Mouse (Mus musculus) lung, adult 18-20 months (tissue): ENCODE measurements at regions not wholly inside any gene's neighbourhood (a gene's known extent, or its start where the extent isn't known, plus 50 kb on each side); places are given as distances from the start of the nearest gene placed in this dataset.

Experiments used
- DNase-seq, 2 experiments: peaks; one replicate each; pipeline ENCODE4 v3.0.0; 2022; ENCODE audit warnings: mixed read lengths in 2 of 2

DNA sequence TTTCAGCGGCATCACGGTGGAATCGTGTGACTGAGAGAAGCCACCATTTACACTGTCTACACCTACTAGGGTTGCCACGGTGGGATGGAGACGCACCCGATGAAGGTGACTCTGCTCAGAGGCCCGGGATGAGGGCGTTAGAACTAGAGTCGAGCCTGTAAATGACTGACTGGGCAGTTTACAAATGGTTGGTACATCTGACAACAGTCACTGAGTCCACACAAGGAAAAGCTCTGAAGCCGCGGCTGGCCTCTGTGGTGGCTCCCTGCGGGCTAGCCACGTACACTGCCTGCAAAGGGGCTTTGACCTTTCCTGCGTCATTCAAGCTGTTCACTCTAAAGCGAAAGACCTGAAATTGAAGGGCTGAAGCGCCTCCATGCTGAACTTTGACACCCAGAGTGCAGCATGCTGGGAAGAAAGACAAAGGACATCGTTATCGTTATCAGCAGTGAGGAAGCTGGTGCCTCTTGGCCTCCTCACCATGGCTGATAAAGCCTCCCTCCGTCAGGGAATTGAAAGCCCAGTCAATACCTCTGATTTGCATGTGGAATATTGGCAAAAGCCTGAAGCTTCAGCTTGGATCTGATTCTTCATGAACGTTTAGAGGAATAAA, 462.1 kb upstream of the Arglu1 start:
- DNase-seq, result no peak

DNA sequence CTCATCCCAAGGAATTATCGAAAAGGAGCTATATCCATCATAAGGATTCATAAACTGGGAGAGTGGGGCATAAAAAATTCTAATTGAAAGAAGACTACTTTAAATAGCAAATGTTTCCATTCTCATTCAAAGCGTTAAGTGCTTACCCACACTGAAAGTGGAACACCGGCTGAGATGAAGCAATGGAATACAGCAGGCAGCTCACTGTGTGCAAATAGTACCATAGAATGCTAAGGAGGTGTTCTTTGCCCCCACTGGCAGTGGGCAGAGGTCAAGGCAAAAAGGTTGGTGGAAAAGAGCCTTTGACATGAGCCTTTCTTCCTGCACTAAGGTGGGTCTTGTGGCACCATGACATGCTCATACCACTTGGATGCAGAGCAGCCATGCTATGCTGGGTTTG, 454.0 kb upstream of the Arglu1 start:
- no peak for DNase-seq

DNA sequence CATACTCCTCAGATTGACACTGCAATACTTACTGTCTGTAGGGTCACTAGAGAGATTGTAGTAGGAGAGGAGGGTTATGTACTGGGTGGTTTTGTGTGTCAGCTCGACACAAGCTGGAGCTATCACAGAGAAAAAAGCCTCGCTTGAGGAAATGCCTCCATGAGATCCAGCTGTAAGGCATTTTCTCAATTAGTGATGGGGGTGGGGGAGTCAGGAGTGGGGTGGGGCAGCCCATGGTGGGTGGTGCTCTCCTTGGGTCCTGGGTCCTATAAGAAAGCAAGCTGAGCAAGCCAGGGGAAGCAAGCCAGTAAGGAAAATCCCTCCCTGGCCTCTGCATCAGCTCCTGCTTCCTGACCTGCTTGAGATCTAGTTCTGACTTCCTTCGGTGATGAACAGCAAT, 449.5 kb upstream of the Arglu1 start:
- DNase-seq, result no peak

DNA sequence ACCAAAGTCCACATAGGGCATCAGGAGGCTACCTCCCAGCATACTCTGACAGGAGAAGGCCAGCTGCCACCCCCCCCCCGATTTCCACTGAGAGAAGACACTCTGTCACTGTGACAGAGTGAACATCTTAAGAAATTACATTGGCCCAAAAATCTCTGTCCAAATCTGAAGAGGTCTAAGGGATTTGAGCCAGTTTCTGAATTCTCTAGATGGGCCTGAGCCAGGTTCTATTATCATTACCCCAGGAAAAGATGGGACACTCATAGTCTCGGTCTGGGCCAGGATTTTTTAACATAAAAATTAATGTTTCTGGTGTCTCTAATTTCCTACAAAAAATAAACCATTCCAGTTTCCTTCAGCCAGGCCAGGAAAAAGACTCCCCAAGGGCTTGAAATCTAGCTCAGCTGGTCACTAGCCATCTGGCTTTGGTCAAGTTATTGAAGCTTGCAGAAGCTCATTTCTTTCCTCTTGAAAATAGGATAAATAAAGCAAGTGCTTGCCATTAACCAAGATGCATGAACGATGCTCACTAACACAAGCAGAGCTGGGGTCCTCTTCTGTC, 448.8 kb upstream of the Arglu1 start:
- no peak for DNase-seq

DNA sequence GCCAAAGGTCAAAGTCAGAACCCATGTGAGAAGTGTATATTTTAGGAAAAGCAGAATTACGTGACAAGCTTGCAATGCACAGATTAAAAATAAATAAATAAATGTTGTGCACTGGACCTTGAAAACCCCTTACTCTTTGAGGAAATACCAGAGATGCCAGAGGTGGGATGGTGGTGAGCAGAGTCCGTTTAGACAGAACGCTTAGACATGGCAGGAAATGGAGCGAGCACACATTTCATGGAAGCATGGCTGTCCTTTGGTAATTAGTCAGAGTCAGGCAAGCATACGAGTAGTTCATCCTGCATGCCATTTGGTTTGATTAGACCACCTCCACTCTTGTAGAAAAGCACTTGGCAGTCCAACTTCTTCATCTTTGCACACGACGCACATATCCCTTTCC, 443.4 kb upstream of the Arglu1 start:
- DNase-seq, result no peak

DNA sequence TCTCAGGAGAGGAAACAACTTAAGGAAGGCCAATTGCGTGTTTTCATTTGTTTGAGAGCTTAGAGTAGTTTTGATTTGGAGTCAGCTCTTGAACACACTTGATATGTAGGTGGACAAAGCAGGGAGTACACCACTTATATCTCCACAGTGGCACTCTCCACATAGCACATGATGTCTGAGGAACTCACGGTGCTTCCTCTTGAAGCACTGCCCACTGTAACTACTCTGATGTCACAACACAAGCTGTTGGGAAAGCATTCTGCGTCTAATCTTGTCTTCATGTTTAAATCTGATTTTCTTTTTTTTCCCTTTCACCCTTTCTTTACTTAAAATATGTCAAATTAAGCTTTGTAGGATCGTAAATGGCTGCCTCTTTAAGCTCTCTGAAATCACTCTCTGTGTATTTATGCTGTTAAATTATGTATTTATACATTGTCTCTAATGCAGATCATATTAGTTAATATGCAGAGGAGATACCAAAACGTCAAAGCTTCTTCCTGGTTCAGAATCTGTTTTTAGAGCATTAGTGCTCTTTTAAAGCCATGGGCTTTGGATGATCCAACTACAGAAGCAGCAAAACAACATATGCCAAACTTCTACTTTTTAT, 442.4 kb upstream of the Arglu1 start:
- no peak for DNase-seq

DNA sequence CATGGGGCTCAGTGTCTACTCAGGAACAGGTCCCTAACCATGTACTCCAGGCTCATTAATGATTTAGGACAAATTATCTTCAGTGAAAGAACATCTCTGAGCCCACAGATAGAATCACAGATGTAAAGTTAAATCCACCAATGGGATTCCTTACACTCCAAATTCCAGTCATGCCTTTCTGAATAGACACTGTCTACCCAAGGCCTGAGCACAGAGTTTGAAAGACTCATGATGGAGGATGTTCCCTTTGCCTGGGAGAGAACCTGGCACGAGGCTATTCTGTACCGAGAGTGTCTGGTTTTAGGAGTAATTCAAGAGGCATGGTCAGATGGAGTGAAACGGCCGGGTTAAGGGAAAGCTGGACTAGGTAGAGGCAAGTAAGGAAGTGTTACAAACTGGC, 440.9 kb upstream of the Arglu1 start:
- DNase-seq, result no peak

DNA sequence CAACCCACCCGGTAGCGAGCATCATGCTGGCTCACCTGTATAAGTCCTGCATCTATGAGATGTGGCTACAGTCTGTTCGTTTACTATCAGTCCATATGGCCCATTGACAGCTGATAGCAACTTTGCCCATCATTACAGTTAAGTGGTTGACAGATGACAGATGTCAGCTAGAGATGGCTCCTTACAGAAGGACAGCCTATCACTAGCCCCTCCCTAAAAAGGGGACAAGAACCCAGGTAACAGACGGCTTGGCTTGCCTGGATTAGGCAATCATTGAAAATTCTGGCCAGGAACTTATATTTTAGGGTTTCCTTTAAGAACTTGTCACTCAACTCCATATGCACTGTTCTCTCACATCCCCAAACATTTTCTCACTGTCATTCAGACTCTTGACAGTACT, 434.2 kb upstream of the Arglu1 start:
- DNase-seq, result no peak

DNA sequence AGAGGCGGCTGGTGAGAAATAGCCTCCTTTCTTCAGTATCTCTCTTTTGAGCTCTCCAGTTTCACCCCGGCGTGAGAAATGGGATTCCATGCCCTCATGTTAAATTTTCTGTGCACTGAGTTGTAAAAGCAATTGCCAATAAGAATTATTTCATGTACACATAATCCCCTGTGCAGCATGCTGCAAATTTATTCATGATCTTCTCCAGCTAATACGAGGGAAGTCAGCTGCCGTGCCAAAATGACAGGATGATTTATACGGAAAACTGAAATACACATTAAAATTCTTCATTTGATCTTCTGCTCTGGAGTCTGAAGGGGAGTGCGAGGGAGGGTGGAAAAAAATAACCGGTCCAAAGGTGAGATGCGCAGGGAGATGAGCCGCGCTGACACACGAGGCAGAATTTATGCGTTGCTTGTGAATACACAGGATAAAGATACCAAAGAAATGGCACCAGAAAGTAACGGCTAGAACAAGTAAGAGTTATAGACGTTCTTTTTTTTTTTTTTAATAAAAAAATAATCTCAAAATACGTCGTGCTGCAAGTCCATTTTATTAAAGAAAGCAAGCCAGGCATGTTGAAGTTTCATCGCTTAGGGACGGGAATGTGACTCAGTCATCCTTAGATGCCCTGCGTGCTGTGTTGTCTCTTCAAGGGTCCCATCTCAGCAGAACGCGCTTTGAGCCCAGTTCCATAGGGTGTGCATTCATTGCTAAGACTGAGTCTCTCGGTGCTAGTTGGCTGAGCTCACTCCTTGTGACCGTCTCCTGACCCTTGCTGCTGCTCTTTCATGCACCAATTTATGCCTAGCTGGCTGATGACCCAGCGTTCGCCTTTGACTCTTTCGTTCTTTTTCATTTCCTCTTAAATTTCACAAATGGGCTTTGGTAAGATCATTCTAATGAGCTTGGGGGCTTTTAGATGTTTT, 427.8 kb upstream of the Arglu1 start:
- no peak for DNase-seq

DNA sequence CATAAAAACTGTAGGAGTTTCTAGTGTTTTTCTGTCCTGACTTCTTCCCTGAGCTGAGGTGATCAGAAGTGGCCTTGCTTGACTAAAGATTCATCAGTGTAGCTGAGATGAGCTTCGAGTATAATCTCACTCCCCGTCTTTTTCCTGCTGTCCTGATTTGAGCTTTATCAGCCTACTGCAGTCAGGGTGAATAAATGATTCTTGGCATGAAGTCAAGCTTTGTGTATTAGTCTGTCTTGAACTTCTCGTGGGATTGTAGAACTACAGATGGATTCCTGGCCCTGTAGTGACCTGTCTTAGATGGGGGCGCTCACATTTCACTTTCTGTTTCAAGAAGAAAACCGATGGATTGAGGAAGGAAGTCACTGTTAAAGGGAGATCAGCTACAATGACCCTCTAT, 405.7 kb upstream of the Arglu1 start:
- DNase-seq, result peak in 1 of 2 experiments; percentile 30

DNA sequence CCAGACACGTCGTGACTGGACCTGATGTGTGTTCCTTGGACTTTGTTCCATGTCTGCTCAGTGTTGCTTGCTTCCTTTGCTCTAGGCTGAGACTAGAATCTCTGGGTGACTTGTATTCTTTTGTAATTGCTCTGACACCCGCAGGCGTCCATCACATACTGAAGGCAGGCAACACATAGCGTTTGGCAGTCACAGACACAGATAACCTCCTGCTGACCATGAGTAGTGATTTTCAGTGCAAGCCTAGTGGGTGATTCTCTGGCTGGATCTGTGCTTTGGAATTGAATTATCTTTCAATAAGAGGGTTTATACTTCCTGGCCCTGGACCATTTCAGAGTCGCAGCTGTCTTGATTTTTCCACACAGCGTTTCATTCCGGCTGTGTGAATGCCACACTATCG, 403.7 kb upstream of the Arglu1 start:
- no peak for DNase-seq

DNA sequence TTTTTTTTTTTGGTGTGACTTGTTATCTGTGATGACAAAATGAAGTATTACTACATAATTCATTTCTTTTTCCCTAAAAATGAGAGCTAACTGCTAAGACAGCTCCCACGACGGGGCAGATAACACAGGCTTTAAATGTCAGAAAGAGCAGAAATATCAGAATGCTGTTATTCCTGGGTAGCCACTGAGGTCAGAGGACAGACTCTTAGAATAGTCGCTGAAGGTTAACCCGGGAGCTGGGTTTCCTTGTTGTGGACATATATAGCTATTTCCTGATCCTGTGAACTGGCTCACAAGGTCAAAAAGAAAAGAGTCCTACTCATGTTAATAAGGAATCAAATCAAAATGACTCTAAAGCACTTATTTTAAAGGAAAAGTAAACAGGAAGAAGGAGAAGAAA, 403.0 kb upstream of the Arglu1 start:
- no peak for DNase-seq

DNA sequence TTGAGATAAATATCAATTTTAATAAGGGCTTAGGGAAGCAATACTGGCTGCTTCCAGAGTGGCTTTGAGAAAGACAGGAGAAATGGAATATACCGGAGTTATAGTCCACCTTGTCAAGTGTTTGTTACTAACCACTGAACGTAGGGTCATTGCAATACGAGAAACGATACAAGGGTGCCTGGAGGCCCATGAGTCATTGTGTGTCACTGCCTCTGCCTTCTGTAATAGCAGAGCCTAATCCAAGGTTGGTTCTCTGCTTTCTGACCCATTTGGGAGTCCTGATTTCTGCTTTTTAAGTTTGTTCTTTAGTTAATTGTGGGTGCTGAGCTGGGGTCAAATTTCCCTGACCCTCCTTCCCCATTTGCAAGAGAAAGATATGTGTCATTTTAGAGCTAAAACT, 382.4 kb upstream of the Arglu1 start:
- no peak for DNase-seq

DNA sequence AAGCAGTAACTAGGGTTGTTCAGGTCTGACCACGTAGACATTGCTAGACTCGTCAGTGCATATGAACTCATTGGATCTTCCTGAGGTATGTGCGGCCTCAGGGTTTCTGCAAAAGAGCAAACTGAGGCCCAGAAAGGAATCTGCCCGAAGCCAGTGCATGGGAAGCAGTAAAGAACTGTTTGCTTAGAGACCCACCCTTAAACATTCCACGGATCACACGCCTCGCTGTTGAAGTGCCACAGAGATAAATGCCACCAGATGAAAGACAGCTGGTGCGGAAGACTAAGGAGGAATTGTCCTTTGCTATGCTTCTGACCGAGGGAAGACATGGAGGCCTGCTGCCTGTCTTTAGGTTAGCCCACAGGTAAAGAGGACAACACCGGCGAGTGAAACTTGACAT, 382.0 kb upstream of the Arglu1 start:
- no peak for DNase-seq

DNA sequence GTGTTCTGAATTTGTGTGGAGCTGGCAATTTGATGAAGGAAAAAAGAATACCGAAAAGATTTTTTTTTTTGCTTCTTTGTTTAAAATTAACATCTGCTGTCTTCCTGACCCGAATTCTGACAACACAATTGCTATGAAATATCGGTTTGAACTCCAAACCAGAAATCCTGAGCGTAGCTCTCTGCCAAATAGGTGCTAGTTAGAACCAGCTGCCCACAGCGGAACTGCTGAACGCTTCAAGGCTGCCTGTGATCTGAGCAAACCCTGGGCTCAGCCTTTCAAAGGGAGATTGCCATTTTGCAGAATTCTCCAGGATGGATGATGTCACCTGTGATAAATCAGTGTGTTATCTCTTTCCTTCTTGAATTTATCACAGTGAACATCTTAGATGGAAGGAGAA, 380.6 kb upstream of the Arglu1 start:
- DNase-seq, result no peak

DNA sequence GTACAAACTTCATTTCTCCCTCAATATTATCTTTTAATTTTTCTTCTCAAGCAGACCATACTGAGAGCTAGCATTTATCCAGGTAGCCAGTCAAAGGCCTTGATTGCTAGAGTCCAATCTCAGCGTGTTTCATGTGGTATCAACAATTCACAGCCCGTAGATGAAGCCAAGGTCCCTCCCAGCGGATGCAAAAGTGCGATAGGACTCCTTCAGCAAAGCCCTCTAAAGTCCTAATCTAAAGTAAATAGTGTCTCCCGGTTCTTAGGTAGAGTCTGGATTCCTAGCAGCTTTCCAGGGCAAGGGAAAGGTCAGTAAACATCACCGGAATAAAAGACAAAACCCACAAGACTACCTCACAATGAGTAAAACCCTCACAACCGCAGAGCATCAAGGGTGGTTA, 379.5 kb upstream of the Arglu1 start:
- no peak for DNase-seq

DNA sequence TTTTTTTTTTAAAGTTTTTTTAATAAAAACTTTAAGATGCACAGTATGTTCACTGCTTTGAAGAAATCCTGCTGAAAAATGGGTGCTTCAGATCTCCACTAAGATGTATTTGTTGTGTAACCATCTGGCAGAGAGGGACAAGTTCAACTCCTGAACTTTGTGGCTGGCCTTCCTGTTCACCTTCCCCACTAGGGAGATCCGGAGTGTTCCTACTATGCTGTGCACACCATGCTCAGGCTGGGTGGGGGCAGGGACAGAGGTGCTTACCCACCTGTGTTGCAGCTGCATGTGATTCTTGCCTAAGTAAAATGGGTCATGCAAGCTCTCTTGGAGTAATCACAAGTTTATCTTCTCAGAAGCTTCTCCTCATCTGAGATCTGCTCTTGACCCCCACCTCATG, 377.4 kb upstream of the Arglu1 start:
- no peak for DNase-seq

DNA sequence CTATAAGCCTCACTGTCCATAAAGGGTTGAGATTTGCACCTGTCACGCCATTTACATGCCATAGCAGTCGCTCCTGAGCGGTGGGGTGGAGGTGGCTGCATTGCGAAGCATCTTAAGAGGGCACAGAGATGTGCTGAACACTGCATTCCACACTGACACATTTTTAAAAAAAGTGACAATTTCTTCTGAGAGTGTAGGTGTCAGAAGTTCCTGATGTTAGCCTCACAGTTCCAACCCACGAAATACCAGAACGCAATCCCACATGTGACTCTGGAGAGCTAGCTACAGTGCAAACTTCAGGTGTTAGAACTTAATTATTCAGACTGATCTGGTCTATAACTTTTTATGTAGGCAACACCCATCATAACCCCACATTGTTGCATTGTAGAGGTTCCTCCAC, 369.8 kb upstream of the Arglu1 start:
- no peak for DNase-seq

DNA sequence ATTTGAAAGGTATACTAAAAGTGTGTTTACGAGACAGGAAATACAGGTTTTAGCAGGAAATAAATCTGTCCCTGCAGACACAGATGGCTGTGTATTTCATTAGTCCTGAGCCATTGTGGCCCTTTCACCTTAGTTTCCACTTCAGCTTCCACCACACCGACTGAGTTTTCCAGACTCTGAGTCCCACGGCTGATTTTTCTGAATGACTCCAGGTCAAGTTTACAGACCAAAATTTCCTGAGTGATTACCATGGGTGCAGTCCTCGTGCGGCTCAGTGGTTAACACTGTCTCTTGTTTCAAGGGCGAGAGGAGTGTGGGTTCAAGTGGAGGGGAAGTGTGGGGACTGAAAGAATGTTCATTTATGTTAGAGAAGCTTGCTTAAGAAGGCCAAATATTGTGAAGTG, 365.1 kb upstream of the Arglu1 start:
- peak; percentile 54 to 72 for DNase-seq

DNA sequence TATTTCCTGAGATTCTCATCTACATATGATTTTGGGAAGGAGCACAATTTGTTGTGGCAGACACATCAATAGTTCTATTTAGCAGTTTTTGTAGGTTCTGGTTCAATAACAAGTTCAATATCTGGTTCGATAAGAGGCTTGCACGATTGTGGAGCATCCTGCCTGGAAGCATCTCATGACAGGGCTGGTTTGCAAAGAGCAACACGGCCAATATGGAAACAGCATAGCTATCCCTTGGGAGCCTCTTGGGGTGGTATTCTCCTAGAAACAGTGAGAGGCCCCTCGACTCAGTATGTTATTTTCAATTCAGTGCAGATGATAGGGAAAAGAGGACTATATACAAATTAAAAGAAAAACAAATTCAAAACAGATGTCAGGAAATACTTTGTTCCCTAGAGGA, 364.5 kb upstream of the Arglu1 start:
- no peak for DNase-seq

DNA sequence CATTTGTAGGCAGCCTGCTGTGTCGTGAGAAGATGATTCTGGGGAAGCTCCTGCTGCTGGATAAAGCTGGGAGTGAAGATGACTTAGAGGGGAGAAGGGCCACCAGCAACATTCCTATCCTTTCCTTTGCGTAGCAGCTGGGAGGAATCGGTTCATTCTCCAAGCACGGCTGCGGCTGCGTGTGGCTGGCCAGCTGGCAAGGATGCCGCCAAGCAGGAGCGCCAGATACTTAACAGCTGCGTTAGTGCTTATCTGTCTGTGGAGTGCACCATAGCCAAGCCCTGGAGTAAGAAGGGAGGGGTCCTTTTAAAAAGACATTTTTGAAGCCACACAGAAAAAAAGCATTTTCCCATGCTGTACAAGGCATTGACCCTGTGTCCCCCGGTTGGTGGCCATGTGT, 361.4 kb upstream of the Arglu1 start:
- peak; percentile 21 to 33 for DNase-seq

DNA sequence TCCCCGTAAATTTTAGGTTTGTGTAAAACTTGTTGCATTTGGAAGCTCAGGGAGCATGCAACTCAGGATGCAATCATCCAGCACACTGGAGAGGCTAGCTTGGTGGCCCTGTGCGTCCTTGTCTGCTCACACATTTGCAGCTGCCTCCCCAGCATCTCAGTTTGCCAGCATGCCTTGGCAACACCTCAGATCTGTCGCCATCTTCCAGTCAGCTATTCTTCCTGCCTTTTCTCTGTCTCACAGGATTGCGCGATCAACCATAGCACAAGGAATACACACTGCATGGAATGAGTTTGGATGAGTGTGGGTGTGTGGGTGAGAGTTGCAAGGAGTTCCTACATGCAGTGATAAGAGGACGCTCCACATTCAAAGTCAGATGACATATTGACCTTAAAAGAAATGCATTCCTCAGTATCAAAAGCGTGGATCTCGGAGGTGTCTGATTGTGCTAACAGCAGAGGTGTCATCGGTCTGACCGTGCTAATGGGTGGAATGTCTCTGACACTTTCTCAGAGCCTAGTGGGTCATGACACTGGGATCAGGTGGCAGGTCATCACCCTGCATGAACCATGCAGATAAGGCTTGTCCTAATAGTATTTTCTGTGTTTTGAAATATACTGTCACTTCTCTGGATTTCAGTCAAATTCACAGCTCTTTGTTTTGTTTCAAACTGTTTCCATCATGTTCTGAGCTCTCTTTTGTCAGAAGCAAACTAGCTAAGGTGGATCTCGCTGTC, 360.6 kb upstream of the Arglu1 start:
- no peak for DNase-seq

DNA sequence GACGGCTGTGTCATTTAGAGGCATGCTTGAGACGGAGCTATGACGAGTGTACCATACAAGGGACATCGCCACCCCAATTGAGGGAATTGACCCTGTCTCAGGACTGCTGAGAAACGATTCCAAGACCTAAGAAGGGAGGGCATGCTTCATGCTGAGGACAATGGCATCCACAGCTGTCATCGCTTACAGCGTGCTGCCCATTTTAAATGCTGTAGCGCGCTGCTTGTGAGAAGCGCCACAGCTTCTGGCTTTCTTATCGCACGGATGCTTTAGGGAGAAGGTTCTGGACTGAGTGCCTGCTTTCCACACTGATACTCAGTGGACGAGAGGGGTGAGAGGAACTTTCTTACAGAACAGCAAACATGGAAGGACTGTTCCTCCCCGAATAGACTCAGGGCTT, 357.8 kb upstream of the Arglu1 start:
- no peak for DNase-seq
